Mouse (Mus musculus) C2C12 (cell line): Measurements from ENCODE around the gene Sox5.

Source experiments
- CEBPB ChIP-seq: IDR thresholded peaks from one replicate; pipeline ENCODE4 v1.6.1; 2011; ENCODE audit warnings: low read depth, mild to moderate bottlenecking, control low read depth, moderate library complexity
- CTCF ChIP-seq: IDR thresholded peaks from one replicate; pipeline ENCODE4 v1.5.1; 2011; ENCODE audit not compliant: control insufficient read depth, insufficient read depth, insufficient read length
- FOSL1 ChIP-seq: IDR thresholded peaks from one replicate; pipeline ENCODE4 v1.8.0; 2011; ENCODE audit warnings: mild to moderate bottlenecking, low read length; ENCODE audit not compliant: poor library complexity, insufficient read depth, severe bottlenecking
- MAX ChIP-seq: IDR thresholded peaks from one replicate; pipeline ENCODE4 v1.6.1; 2011; ENCODE audit warnings: mild to moderate bottlenecking, control low read depth
- MYOD1 ChIP-seq: IDR thresholded peaks from one replicate; pipeline ENCODE4 v1.6.1; 2011; ENCODE audit warnings: low read depth; ENCODE audit not compliant: control insufficient read depth, insufficient read length
- MYOG ChIP-seq: IDR thresholded peaks from one replicate; pipeline ENCODE4 v1.6.1; 2011; ENCODE audit not compliant: control insufficient read depth, insufficient read length; ENCODE audit errors: extremely low read depth
- USF1 ChIP-seq: IDR thresholded peaks from one replicate; pipeline ENCODE4 v1.6.1; 2011; ENCODE audit warnings: low read depth, mild to moderate bottlenecking, control low read depth, moderate library complexity

DNA sequence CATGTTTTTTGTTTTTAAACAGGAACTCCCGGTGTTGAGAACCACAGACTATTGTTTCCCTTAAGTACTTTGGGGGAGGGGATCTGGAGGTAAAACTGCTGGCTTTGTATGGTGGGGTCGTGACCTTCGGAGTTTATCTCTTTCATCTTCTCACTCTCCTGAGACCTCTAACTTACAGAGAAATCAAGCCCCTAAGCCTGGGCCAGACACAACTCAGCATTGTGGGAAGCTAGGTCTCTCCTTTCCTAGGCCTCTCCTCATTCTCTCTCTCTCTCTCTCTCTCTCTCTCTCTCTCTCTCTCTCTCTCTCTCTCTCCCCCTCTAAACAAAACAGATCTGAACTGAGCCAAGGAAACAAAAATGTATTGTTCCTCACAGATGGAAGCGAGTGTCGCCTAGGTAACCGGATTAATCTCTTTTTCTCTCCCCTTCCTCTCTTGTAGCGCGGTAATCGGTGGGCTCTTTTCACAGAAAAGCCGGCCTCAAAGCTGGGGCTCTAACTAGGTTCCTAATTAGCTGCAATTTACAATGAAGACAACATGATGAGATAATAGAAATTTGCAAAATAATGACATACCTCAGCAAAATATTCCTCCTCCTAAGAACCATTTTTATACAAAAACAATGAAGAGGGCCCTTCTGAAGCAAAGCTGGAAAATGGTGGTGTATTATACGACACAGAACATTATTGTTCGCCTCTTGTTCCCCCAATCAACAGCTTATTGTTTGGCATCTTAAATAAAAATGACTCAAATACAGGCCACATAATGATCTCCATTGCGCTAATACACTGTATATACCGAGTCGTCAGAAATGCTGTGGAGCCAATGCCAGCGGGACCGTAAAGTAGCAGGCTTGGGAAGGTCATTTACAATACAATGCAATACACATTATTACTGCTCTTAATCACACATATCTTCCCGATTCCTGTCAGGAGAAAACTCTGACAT lies 530.3 kb downstream of the Sox5 start:
- TF ChIP-seq CEBPB (no peak), CTCF (no peak), MYOD1 (no peak), USF1 (no peak), MYOG (no peak), FOSL1 (no peak), MAX (no peak)
